Mouse (Mus musculus): ENCODE data around the gene Rpl22l1.
"Not testable (repeated sequence)": the region's sequence is repeated elsewhere in the genome, so short reads cannot be mapped to it uniquely, and the experiment has no call there.

Gene Rpl22l1

DNA sequence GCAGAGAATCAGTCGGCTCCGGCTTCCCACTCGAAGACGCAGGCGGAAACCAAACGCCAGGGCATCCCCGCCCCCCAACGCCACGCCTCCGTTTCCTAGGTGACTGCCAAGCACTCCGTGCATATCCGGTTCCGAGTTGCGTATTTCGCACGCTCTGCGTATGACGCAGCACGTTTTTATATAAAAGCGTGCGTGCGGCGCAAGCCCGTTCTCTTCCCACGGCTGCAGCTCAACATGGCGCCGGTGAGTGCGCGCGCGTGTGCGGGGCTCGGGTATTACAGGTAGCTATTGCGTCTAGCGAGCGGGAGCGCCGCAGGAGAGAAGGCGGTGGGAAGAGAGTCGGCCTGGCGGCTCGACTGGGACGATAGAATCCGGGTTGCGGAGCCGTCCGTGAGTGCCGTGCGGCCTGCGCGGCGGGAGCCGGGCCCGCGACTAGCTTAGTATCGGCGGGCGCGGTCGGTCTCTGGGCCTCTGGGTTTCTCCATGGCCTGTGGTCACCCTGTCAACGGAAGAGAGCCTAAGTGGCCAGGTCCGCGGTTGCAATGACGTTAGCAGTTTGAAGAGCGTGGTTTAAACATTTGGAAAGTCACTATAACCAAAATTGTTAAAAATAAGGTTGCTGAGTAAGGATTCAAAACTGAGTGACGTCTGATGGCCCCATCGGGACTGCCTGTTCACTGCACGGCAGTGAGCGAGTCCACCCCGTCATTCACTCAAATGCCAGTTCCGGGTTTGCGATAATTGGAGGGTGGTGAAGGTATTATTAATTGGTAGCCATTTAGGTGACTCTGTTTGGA, at the start of gene Rpl22l1:
Gene Rpl22l1, plus strand, starts transcription at position 136 of the 797 bp plus-strand sequence.
- DNase-seq (ENCODE audit: low spot score) = peak; percentile 91

- DNase-seq (ENCODE audit: low spot score) = no peak
Observed at GRCm38 (mm10) chr3:28755477-28755876, 49.8 kb upstream of the Rpl22l1 start.

GRCm38 (mm10) chr3:28761225-28761789, 43.9 kb upstream of the Rpl22l1 start:
- no peak for DNase-seq (ENCODE audit: low spot score)

DNA sequence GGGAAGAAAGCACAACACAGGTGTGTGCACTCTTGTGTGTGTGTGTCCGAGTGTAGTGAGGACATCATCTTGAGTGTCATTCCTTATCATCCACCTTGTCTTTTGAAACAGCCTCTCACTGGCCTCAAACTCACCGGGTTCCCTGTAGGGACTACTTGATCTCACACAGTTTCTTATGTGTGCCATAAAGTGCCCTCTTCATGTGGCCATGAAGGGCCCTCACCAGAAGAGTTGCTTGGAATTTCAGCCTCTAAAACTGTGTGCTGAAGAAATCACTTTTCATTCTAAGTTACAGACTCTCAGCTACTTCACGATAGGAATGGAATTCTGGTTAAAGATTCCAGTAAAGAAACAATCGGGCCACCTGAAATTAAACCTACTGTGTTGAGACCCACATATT, 38.3 kb upstream of the Rpl22l1 start:
- DNase-seq (ENCODE audit: low spot score) = no peak

DNA sequence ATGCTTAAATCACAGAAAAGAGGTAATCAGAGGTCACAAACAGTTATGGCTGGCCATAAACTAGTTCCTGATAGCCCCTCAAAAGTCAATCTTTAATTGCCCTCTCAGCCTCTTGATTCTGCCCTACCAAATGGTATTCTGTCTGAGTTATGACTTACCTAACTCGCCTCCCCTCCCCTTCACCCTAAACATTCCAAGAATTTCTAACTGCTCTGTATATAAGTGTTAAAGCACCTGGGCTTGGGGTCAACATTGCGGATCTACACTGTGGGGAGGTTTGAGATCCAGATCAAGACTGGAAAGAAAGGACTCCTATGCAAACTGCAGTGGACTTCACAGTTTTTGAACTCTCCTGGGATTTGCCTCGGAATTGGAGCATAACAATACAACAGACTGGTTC, 37.0 kb upstream of the Rpl22l1 start:
- no peak for DNase-seq (ENCODE audit: low spot score)

GRCm38 (mm10) chr3:28772919-28773318, 32.3 kb upstream of the Rpl22l1 start:
- DNase-seq (ENCODE audit: low spot score) = not testable (repeated sequence)

DNA sequence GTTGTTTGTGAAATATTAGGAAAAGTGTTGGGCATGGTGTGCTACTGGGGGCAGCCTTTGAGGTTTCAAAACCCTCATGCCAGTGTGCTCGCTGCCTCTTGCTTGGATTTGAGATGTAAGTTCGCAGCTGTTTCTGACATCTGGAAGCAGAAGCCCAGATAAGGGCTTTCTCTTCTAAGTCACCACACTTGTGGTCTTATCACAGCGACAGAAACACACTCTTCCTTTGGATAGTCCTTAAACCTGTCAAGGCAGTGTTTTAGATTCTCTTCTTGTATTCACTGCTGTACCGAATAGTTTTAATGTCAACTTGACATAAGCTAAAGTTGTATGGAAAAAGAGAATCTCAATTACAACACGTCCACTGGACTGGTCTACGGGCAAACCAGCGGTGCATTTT, 29.9 kb upstream of the Rpl22l1 start:
- DNase-seq (ENCODE audit: low spot score) = no peak

DNA sequence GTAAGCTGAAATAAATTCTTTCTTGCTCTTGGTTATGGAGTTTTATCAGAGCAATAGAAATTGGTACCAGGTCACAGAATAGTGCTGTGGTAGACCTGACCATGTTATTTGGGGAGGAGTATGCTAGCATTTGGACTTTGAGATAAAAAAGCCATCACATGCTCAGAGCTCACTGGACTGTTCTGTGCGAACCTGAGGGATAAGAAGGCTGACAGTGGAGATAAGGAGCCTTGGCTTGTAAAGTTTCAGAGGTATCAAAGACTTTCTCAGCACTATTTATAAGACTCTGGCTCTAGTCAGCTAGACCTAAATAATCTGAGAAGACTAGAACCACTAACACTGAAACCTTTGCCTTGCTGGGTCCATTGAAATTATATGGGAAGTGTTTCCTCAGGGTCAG, 29.3 kb upstream of the Rpl22l1 start:
- DNase-seq (ENCODE audit: low spot score) = no peak

DNA sequence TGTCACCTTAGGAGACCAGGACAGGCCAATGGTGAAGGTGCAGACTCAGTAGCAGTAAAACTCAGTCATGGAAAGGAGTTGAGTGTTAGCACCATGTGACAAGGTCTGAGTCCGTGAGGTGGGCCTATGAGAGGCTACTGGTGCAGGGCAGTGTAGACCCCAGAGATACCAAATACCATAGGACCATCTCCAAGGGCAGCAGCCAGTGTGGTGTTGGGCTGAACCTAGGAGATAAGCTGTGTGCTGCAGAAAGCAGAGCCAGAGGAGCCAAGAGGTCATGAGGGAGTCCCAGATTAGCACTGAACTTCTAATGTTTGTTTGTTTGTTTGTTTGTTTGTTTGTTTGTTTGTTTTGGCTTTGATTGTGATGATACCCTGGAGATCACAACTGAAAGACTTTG, 28.7 kb upstream of the Rpl22l1 start:
- DNase-seq (ENCODE audit: low spot score) = no peak

DNA sequence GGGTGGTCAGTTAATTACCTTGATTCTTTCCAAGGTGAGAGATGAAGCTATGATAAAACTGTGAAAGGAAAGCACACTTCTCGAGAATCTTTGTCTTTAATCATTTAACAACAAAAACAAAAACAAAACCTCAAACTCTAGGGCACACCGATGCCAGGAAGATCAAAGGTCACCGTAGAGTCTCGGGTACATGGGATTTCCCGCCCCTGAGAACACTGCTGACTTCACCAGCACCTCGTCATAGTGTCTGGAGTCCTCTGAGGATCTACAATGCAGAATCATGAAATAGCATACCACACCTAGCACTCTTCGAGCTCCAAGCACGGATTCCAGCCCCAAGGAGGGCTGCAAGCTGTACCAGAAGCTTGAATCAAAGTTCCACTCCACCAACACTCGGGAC, 24.7 kb upstream of the Rpl22l1 start:
- no peak for DNase-seq (ENCODE audit: low spot score)

GRCm38 (mm10) chr3:28780994-28781393, 24.2 kb upstream of the Rpl22l1 start, which contains the start of gene Eif5a2:
Gene Eif5a2 (plus strand): TSS chr3:28781276.
- DNase-seq (ENCODE audit: low spot score) = peak; percentile 78

- DNase-seq (ENCODE audit: low spot score) = no peak
Observed at GRCm38 (mm10) chr3:28781422-28781821, 23.8 kb upstream of the Rpl22l1 start.

GRCm38 (mm10) chr3:28781848-28782247, 23.4 kb upstream of the Rpl22l1 start:
- DNase-seq (ENCODE audit: low spot score) = no peak

- DNase-seq (ENCODE audit: low spot score) = no peak
Observed at GRCm38 (mm10) chr3:28784176-28784575, 21.1 kb upstream of the Rpl22l1 start.

DNA sequence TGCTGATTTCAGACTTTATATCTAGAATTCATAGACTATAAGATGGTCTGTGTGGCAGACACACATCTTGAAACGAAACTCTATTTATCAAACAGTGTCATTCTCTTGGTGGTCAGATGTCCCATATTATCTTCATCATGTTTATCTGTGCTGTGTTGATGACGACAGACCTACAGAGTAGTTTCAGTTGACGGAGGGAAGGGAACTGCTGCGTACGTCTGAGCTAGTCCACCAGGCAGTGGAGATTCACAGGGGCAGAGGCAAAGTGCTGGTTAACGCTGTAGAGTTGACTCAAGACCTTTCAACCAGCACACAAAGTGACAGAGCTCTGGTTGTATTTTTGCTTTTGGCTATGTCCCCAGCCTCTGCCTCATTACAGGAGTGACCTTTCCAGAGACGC, 10.4 kb upstream of the Rpl22l1 start:
- DNase-seq (ENCODE audit: low spot score) = no peak

GRCm38 (mm10) chr3:28808039-28808643, 2.9 kb downstream of the Rpl22l1 start:
- DNase-seq (ENCODE audit: low spot score) = no peak

GRCm38 (mm10) chr3:28811441-28811840, 6.2 kb downstream of the Rpl22l1 start:
- DNase-seq (ENCODE audit: low spot score) = no peak

GRCm38 (mm10) chr3:28814361-28814760, 9.1 kb downstream of the Rpl22l1 start:
- DNase-seq (ENCODE audit: low spot score) = peak; percentile 43

GRCm38 (mm10) chr3:28816010-28816540, 10.8 kb downstream of the Rpl22l1 start:
- no peak for DNase-seq (ENCODE audit: low spot score)

DNA sequence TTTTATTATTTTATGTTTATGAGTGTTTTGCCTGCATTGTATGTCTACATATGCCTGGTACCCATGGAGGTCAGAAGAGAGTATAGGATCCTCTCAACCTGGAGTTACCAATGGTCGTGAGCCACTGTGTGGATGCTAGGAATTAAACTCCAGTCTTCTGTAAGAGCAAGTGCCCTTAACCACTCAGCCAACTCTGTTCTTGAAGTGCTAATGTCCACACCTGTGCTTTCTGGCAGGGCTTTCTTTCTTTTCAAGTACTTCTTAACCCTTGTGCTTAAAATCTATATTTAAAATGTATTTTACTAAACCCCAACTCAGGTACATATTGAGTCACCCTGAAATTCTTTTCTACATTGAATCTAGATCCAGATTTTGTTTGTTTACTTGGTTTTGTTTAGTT, 21.0 kb downstream of the Rpl22l1 start:
- DNase-seq (ENCODE audit: low spot score) = no peak

GRCm38 (mm10) chr3:28827605-28828004, 22.4 kb downstream of the Rpl22l1 start:
- DNase-seq (ENCODE audit: low spot score) = no peak

- DNase-seq (ENCODE audit: low spot score) = no peak
Observed at GRCm38 (mm10) chr3:28829454-28829853, 24.2 kb downstream of the Rpl22l1 start.

DNA sequence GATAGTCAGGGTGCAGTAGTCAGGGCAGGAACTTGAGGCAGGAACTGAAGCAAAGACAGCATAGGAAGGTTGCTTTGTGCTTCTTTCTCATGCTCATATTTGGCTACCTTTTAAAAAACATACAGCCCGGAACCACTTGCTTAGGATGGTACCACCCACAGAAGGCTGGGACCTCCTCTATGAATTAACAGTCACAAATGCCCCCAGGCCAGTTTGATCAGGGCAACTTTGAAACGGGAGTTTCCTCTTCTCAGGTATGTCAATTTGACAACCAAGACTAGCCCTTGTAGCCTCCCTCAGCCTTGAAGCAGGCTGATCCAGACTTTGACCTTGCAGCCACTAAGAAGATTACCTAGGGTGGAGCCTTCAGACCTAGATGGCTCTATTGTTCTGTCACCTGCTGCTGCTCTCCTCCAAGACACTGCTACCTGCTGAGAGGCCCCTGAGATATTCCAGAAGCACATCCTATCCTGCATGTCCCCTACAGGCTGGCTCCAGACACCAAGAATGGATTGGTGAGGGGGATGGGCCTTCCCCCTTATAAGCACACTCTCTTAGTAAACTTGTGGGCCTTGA, 31.6 kb downstream of the Rpl22l1 start:
- no peak for DNase-seq (ENCODE audit: low spot score)

All from layer of hippocampus, adult 9-10 months (tissue).